Mouse (Mus musculus): ENCODE data around the gene Ndufs2.

- TF ChIP-seq CTCF (IDR thresholded peaks at IDR 0.05; ENCODE audit: low read depth): peak; percentile 87
- peak; percentile 84 for TF ChIP-seq EP300 (IDR thresholded peaks at IDR 0.05; ENCODE audit: low read depth)
Measured at GRCm38 (mm10) chr1:171246709-171247452, 4.3 kb downstream of the Ndufs2 start.

All from heart, postnatal 0 days (tissue).